Mouse (Mus musculus): Measurements from ENCODE around the gene Nme7. TPM values are rescaled to one million over a fixed set of nuclear protein-coding genes. Genes with fewer than 3 reads are reported as not detected.

The Nme7 gene
- polyA plus RNA-seq, 1 experiment from 2014 or later = 7.6 TPM

GRCm38 (mm10) chr1:164395131-164395780, 91.3 kb downstream of the Nme7 start:
- no peaks in the 10 kb centered on the region for H3K27me3 ChIP-seq (ENCODE audit: insufficient read depth, low read length)
- no peak overlapping the region for H3K27ac ChIP-seq (ENCODE audit: low read depth)
- no peak overlapping the region for H3K9ac ChIP-seq (replicated peaks)
- no peak for DNase-seq
- WGBS (ENCODE audit: insufficient replicate concordance) = 81% methylated on average over 6 of the region's 6 CpGs
- no peaks in the 10 kb centered on the region for H3K9me3 ChIP-seq (ENCODE audit: low read length)
- H3K4me1 ChIP-seq (ENCODE audit: insufficient read depth) = no peaks in the 10 kb centered on the region
- no peak overlapping the region for H3K4me2 ChIP-seq (ENCODE audit: low read depth, low read length)
- ATAC-seq = no peak
- no peaks in the 10 kb centered on the region for H3K36me3 ChIP-seq (replicated peaks; ENCODE audit: insufficient read depth, low read length)
- TF ChIP-seq CTCF (IDR thresholded peaks at IDR 0.05; ENCODE audit: low read depth) (no peak), EP300 (IDR thresholded peaks at IDR 0.05; ENCODE audit: low read depth) (no peak)
- no peak overlapping the region for H3K4me3 ChIP-seq (ENCODE audit: low read depth, low read length)

GRCm38 (mm10) chr1:164397672-164398071, 93.8 kb downstream of the Nme7 start:
- Histone ChIP-seq H3K27me3 (ENCODE audit: insufficient read depth, low read length) (no peaks in the 10 kb centered on the region), H3K4me1 (ENCODE audit: insufficient read depth) (no peaks in the 10 kb centered on the region), H3K9me3 (ENCODE audit: low read length) (no peaks in the 10 kb centered on the region), H3K36me3 (replicated peaks; ENCODE audit: insufficient read depth, low read length) (no peaks in the 10 kb centered on the region), H3K4me3 (ENCODE audit: low read depth, low read length) (no peak overlapping the region), H3K4me2 (ENCODE audit: low read depth, low read length) (no peak overlapping the region), H3K27ac (ENCODE audit: low read depth) (no peak overlapping the region), H3K9ac (replicated peaks) (no peak overlapping the region)
- TF ChIP-seq EP300 (IDR thresholded peaks at IDR 0.05; ENCODE audit: low read depth) = no peak
- TF ChIP-seq CTCF (IDR thresholded peaks at IDR 0.05; ENCODE audit: low read depth) = no peak
- 49% methylated on average over 4 of the region's 4 CpGs for WGBS (ENCODE audit: insufficient replicate concordance)
- ATAC-seq = no peak
- DNase-seq = no peak

GRCm38 (mm10) chr1:164399578-164399977, 95.7 kb downstream of the Nme7 start:
- Histone ChIP-seq H3K9ac (replicated peaks) (no peak overlapping the region), H3K4me3 (ENCODE audit: low read depth, low read length) (no peak overlapping the region), H3K9me3 (ENCODE audit: low read length) (no peaks in the 10 kb centered on the region), H3K36me3 (replicated peaks; ENCODE audit: insufficient read depth, low read length) (no peaks in the 10 kb centered on the region), H3K27ac (ENCODE audit: low read depth) (no peak overlapping the region), H3K4me2 (ENCODE audit: low read depth, low read length) (no peak overlapping the region), H3K27me3 (ENCODE audit: insufficient read depth, low read length) (no peaks in the 10 kb centered on the region), H3K4me1 (ENCODE audit: insufficient read depth) (no peaks in the 10 kb centered on the region)
- no peak for ATAC-seq
- TF ChIP-seq EP300 (IDR thresholded peaks at IDR 0.05; ENCODE audit: low read depth) (no peak), CTCF (IDR thresholded peaks at IDR 0.05; ENCODE audit: low read depth) (no peak)
- 87% methylated on average over 3 of the region's 3 CpGs for WGBS (ENCODE audit: insufficient replicate concordance)
- DNase-seq = no peak

GRCm38 (mm10) chr1:164405385-164405802, 101.5 kb downstream of the Nme7 start:
- Histone ChIP-seq H3K4me2 (ENCODE audit: low read depth, low read length) (0 out of 2 replicates have a peak overlapping the region, but pooled peaks have one; percentile 32), H3K27me3 (ENCODE audit: insufficient read depth, low read length) (no peaks in the 10 kb centered on the region), H3K9ac (replicated peaks) (no peak overlapping the region), H3K36me3 (replicated peaks; ENCODE audit: insufficient read depth, low read length) (no peaks in the 10 kb centered on the region), H3K4me1 (ENCODE audit: insufficient read depth) (peaks cover 6% of the 10 kb centered on the region), H3K27ac (ENCODE audit: low read depth) (peak overlapping the region; percentile 40), H3K4me3 (ENCODE audit: low read depth, low read length) (no peak overlapping the region), H3K9me3 (ENCODE audit: low read length) (no peaks in the 10 kb centered on the region)
- 24% methylated on average over 5 of the region's 5 CpGs for WGBS (ENCODE audit: insufficient replicate concordance)
- peak; percentile 86 for ATAC-seq
- no peak for DNase-seq
- TF ChIP-seq EP300 (IDR thresholded peaks at IDR 0.05; ENCODE audit: low read depth) = peak; percentile 77
- TF ChIP-seq CTCF (IDR thresholded peaks at IDR 0.05; ENCODE audit: low read depth) = no peak

GRCm38 (mm10) chr1:164406506-164406905, 102.6 kb downstream of the Nme7 start:
- Histone ChIP-seq H3K4me1 (ENCODE audit: insufficient read depth) (peaks cover 6% of the 10 kb centered on the region), H3K27ac (ENCODE audit: low read depth) (no peak overlapping the region), H3K9me3 (ENCODE audit: low read length) (no peaks in the 10 kb centered on the region), H3K9ac (replicated peaks) (no peak overlapping the region), H3K4me3 (ENCODE audit: low read depth, low read length) (no peak overlapping the region), H3K36me3 (replicated peaks; ENCODE audit: insufficient read depth, low read length) (no peaks in the 10 kb centered on the region), H3K27me3 (ENCODE audit: insufficient read depth, low read length) (no peaks in the 10 kb centered on the region), H3K4me2 (ENCODE audit: low read depth, low read length) (no peak overlapping the region)
- TF ChIP-seq EP300 (IDR thresholded peaks at IDR 0.05; ENCODE audit: low read depth) (no peak), CTCF (IDR thresholded peaks at IDR 0.05; ENCODE audit: low read depth) (no peak)
- 80% methylated on average over 5 of the region's 5 CpGs for WGBS (ENCODE audit: insufficient replicate concordance)
- DNase-seq = no peak
- no peak for ATAC-seq

- ATAC-seq = no peak
- Histone ChIP-seq H3K27me3 (ENCODE audit: insufficient read depth, low read length) (no peaks in the 10 kb centered on the region), H3K27ac (ENCODE audit: low read depth) (no peak overlapping the region), H3K4me3 (ENCODE audit: low read depth, low read length) (no peak overlapping the region), H3K9me3 (ENCODE audit: low read length) (no peaks in the 10 kb centered on the region), H3K4me2 (ENCODE audit: low read depth, low read length) (no peak overlapping the region), H3K4me1 (ENCODE audit: insufficient read depth) (peaks cover 10% of the 10 kb centered on the region), H3K9ac (replicated peaks) (no peak overlapping the region), H3K36me3 (replicated peaks; ENCODE audit: insufficient read depth, low read length) (no peaks in the 10 kb centered on the region)
- no peak for DNase-seq
- TF ChIP-seq CTCF (IDR thresholded peaks at IDR 0.05; ENCODE audit: low read depth) (no peak), EP300 (IDR thresholded peaks at IDR 0.05; ENCODE audit: low read depth) (no peak)
- 74% methylated on average over 2 of the region's 2 CpGs for whole genome bisulfite sequencing (ENCODE audit: insufficient replicate concordance)
These were observed 104.7 kb downstream of the Nme7 start for GRCm38 (mm10) chr1:164408655-164409054.
